Mouse (Mus musculus) embryonic fibroblast, embryonic 13.5 days (primary cell): ENCODE data around the gene Mfap1a.

Experiments
- CTCF ChIP-seq: IDR thresholded peaks from 2 replicates; pipeline ENCODE4 v1.5.1; 2011; ENCODE audit warnings: mild to moderate bottlenecking, control low read depth, low read length, moderate library complexity, borderline replicate concordance; ENCODE audit not compliant: insufficient read depth
- POLR2A ChIP-seq: IDR thresholded peaks from 2 replicates; pipeline ENCODE4 v1.6.1; 2011; ENCODE audit warnings: low read depth, mild to moderate bottlenecking, control low read depth, low read length, moderate library complexity

- TF ChIP-seq CTCF (no peak), POLR2A (no peak)
These were observed 11.6 kb upstream of the Mfap1a start for GRCm38 (mm10) chr2:121518106-121518505.
